Mouse (Mus musculus): ENCODE data around the gene Nyap2.
"Not testable (repeated sequence)": the region's sequence is repeated elsewhere in the genome, so short reads cannot be mapped to it uniquely, and the experiment has no call there.

Nyap2 gene

GRCm38 (mm10) chr1:81179725-81180124, 103.0 kb downstream of the Nyap2 start:
- no peak for DNase-seq (ENCODE audit: low spot score in 2 of 2)

GRCm38 (mm10) chr1:81180686-81181085, 103.9 kb downstream of the Nyap2 start:
- DNase-seq (ENCODE audit: low spot score in 2 of 2): no peak

DNA sequence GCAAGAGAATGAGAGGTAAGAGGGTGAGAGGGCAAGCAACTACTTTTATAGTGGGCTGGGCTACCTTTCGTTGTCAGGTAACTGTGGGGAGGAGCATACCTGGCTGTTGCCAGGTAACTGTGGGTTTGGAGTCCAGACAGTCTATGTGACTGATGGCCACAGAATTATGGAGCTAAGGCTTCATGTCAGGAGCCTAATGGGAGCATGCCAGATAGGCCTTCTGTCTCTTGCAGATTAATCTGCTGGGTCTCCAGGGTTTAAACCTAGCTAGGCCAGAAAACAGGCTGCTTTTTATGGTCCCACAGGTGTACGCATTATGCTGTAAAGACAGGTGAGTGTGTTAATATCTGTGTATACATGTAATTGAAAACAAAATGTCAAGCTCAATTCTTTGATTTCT, 132.8 kb downstream of the Nyap2 start:
- no peak for DNase-seq (ENCODE audit: low spot score in 2 of 2)

DNA sequence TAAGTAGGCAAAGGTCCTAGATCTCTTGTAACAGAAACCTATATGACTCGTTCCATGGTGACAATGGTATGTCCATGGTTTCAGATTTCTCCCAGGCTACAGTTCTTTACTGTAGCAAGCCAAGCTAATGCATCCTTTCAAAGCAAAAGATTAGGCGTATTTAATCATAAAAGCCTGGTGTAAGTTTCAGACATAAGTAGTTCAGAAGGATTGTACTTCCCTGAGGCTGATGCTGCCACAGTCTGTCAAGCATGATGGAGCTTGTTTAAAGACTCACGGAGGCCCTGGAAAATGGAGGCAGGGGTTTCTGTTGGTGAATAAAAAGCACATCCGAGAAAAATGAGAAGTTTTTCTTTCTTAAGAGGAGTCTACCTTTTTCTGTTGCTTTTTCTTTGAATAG, 134.7 kb downstream of the Nyap2 start:
- DNase-seq (ENCODE audit: low spot score in 2 of 2): no peak

- no peak for DNase-seq (ENCODE audit: low spot score in 2 of 2)
These were observed 143.0 kb downstream of the Nyap2 start for GRCm38 (mm10) chr1:81219790-81220189.

- no peak for DNase-seq (ENCODE audit: low spot score in 2 of 2)
These were observed 155.1 kb downstream of the Nyap2 start for GRCm38 (mm10) chr1:81231759-81232406.

- not testable (repeated sequence) for DNase-seq (ENCODE audit: low spot score in 2 of 2)
These were observed 155.6 kb downstream of the Nyap2 start for GRCm38 (mm10) chr1:81232407-81232789.

GRCm38 (mm10) chr1:81248447-81249205, 171.9 kb downstream of the Nyap2 start:
- DNase-seq (ENCODE audit: low spot score in 2 of 2): no peak

- no peak for DNase-seq (ENCODE audit: low spot score in 2 of 2)
These were observed 173.3 kb downstream of the Nyap2 start for GRCm38 (mm10) chr1:81250068-81250467.

DNA sequence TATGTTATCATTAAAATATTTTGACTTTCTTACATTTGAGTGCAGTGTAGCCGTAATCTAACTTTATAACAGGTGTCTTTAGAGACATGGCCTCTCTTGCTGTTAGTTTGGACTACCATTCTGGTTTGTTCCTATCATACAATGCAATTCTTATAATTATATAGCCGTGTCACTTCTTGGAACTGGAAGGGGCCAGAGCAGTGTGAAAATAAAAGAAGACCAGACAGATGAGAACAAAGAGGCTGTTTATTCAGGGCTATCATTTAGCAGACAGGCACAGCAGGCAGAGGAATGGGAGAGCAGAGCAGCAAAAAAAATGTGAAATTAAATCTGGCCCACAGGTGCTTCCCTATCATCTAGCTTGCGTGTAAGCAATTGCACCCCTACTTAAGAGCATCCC, 189.7 kb downstream of the Nyap2 start:
- no peak for DNase-seq (ENCODE audit: low spot score in 2 of 2)

DNA sequence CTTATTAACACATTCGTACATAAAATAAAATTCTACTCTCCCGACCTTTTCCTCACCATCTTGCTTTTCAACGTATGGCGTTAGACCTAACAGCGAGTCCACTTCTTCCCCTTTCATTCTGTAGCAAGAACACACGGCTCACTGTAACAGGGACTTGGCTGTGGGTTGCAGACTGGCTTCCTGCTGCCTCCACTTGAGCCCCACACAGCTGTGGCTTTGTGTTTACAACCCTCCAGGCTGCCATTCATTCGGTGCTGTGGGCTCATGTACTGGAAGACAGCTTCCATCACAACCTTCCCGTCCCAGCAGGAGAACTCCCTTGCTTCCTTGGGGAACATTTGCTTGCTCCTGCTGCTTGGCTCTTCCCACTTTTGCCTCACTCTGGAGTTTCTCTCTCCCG, 204.2 kb downstream of the Nyap2 start:
- DNase-seq (ENCODE audit: low spot score in 2 of 2): no peak

DNA sequence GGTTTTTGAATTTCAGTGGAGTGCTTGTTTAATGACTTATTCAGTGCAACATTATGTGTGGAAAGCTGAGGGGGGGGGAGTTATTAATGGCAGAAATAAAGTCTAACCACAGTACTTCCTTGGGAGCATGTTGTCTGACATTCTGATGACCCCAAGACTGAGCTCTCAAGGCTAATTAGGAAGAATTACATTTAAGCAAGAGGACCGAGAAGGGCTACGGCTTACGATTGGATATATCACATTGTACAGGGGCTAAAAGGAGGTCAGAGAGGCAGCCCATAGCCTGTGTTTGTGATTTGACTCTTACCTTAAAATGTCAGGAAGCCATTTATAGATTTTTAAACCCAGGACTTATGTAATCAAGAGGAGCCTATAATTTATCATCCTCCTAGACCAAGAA, 208.9 kb downstream of the Nyap2 start:
- DNase-seq (ENCODE audit: low spot score in 2 of 2): no peak

- DNase-seq (ENCODE audit: low spot score in 2 of 2): no peak
These were observed 210.3 kb downstream of the Nyap2 start for GRCm38 (mm10) chr1:81287088-81287487.

- no peak for DNase-seq (ENCODE audit: low spot score in 2 of 2)
These were observed 224.0 kb downstream of the Nyap2 start for GRCm38 (mm10) chr1:81300735-81301134.

DNA sequence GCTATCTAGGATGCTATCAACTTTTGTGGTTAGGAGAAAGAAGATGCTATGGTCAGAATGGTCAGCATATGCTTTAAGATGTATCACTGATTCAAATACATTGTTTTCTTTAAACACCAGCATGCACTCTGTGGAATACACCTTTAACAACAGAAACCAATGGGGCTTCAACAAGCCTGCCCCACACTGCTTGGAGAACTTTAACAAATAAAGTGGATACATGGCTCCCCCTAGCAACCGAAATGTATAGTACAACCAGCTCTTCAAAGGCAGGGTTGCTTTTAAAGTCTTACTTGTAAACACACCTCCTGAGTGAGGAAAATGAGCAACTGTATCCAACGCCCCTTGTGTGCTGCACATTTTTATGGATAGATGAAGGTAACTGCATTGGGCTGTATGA, 224.9 kb downstream of the Nyap2 start:
- DNase-seq (ENCODE audit: low spot score in 2 of 2): peak in 1 of 2 experiments; percentile 44

GRCm38 (mm10) chr1:81303389-81303788, 226.6 kb downstream of the Nyap2 start:
- no peak for DNase-seq (ENCODE audit: low spot score in 2 of 2)

DNA sequence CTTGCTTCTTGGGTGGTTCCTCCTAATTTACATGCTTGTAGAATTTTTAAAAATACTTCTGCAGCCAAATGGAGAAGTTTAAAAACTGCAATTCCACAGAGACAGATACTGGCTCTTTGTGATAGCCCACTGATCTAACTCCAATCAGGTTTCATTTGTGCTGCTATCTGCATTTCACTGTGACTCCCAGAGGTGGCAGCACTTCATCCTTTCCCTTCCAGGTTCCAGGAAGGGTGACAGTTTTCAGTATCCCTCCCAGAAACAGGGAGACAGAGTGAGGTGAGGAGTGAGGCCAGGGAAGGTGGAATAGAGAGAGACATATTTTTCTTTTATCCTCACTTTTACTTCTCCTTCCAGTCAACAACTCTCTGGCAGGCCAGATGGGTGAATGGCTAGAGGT, 230.7 kb downstream of the Nyap2 start:
- no peak for DNase-seq (ENCODE audit: low spot score in 2 of 2)

DNA sequence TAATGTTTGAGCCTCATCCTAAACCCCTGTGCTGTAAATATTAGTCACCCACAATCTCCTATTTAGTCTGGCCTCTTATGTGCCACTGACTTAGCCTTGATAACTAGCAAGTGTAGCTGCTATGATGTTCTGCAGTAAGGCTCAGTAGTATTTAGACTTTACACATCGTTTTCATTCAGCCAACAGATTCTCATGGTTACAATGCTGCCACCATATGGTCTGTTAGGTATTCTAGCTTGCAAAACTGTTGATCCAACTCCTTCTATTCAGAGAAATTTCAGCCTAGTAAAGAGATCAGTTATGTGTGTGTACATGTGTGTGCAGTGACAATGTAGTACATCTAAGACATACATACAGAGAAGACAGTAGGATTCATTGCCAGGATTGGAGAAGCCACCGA, 231.2 kb downstream of the Nyap2 start:
- no peak for DNase-seq (ENCODE audit: low spot score in 2 of 2)

GRCm38 (mm10) chr1:81310087-81310626, 233.4 kb downstream of the Nyap2 start:
- peak; percentile 53 to 71 for DNase-seq (ENCODE audit: low spot score in 2 of 2)

DNA sequence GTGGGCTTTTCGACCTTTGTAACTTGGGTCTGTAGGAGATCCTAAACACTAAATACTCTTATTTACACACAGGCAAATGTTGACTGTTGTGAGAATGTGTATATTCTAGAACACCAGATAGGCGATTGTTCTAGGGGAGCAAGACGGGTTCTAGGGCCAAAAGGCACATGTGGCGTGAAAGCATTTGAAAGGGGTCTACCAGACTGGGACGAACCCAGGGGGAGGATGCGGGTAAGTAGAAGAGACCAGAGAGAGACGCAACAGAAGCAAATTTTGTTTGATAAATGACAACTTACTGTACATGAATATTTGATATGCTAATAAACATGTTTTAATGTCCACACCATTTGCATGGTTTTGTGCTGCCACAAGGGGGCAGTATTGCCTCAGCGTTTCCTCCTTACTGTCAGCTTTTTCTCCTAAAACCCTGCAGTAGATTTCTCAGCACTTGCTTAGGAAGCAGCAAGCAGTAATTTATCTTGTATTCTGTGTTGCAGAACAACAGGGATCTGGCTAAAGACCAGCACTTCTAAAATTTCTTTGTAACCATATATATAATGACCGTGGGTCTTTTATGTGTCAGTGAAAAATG, 239.7 kb downstream of the Nyap2 start:
- peak; percentile 55 to 70 for DNase-seq (ENCODE audit: low spot score in 2 of 2)

GRCm38 (mm10) chr1:81316995-81317413, 240.3 kb downstream of the Nyap2 start:
- DNase-seq (ENCODE audit: low spot score in 2 of 2): no peak

DNA sequence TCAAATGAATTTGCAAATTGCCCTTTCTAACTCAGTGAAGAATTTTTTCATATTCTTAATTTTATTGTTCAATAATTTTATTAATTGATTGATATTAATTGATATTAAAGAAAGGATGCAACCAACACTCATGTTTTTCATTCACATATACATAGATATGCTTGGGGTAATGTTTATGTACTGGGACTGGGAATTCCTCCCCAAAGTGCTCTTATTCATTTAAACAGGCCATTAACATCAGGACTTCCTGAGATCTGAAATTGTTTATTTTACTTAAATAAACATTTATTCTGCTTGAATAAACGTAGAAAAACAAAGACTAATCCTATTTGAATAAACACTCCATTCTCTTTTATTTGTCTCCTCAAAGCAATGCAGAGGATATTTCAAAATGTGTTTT, 311.0 kb downstream of the Nyap2 start:
- no peak for DNase-seq (ENCODE audit: low spot score in 2 of 2)
